Mouse (Mus musculus): Measurements from ENCODE around the gene Habp2.

Habp2 gene

DNA sequence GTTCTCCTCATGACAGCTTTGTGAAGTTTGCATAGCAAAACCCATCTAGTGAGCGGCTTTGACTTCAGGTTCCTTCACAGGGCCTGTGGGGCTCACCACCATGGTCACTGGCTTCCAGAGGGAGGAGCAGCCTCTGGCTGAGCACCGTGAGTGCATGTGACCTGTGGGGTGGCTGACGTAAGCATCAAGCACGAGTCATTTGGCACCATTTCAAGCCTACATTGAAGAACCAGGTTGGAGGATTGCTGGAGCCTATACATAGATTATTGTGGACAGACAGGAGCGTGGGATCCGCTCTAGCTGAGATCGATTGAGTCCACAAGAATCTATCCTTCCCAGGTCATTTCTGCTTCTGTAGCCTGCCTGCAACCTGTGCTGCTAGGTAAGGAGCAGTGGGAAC, at the start of gene Habp2:
Gene Habp2 (plus strand): TSS at position 272 of the 400 bp plus-strand sequence.
- WGBS = 72% methylated on average over 7 of the region's 7 CpGs

DNA sequence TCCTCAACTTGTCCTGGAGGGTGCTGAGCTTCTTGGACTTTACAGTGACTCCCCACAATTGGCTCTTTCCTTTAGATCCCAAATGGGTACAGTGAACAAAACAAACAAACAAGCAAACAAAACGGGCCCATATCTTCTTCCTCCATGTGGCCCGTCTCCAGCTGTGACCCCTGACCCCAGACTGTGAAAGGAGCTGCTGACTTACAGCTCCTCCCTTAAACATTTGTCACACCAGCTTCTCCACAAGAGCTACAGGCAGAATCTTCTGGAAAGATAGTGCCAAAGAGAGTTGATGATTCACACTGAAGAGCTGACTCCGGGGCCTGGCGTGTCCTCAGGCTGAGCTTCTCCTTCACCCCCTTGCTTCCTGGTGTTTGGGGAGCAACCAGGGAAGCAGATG, 48.4 kb upstream of the Habp2 start:
- 83% methylated on average over 4 of the region's 4 CpGs for WGBS

DNA sequence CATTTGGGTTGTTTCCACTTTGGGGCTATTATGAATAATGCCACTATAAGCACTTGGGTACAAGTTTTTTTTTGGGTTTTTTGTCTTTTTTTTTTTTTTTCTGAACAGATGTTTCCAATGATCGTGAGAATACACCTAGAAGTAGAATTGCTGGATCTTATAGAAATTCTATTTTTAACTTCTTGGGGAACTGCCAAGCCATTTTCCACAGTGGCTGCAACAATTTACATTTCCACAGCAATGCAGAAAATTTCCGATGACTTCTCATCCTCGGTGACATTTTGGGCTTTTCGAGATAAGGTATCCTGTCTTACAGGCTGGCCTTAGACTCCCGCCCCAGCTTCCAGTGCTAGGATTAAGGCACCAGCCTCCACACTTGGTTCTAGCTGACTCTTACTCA, 41.7 kb upstream of the Habp2 start:
- 73% methylated on average over 5 of the region's 5 CpGs for WGBS

DNA sequence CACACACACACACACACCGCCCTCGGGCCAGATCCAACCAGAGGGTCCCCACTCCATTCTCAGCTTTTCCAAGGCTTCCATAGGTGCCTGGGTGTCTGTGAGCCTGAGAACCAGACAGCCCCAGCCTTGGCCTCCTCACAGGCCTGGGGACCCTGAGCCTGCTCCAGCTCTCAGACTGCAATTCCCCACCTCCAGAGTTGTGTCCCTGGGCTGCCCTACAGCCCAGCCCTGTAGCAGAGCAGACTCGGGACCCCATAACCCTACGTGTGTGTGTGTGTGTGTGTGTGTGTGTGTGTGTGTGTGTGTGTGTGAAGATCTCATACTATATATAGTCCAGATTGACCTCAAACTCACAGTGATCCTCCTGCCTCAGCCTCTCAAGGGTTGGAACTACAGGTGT, 34.1 kb upstream of the Habp2 start:
- WGBS = 91% methylated on average over 4 of the region's 4 CpGs

DNA sequence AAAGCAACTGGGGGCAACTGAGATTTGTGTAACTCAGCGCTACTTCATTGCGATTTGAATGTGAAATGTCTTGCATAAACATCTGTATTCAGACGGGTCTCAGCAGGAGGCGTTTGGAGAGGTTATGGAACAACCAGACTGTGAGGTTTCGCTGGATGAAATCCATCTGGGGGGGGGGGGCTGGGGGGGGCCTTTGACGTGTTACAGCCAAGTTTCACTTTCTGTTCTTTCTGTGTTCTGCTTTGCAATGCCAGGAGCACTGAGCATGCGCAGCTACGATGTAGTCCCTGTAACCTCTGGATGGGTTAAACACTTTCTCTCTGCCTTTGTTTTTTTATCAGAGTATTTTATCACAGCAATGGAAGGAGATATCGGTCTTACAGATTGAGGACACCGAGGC, 33.7 kb upstream of the Habp2 start:
- WGBS = 73% methylated on average over 10 of the region's 10 CpGs

DNA sequence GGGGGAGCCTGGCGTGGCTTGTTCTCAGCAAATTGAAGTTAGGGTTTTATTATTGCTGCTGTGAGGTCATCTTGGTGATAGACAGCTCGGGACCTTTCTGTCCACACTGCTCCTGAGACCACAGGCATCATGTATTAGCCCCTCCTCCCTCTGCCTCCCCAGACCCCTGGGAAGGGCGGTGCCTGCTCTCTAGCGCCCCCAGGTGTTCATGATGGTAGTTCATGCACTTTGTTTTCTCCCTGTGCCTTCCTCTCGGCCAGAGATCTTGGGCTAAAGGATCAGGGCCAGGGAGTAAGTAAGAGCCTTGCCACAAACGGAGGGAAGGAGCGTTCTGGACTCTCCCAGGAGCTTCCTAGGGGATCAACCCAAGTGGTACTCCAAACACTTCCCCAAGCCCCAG, 32.2 kb upstream of the Habp2 start:
- WGBS = 59% methylated on average over 7 of the region's 7 CpGs

DNA sequence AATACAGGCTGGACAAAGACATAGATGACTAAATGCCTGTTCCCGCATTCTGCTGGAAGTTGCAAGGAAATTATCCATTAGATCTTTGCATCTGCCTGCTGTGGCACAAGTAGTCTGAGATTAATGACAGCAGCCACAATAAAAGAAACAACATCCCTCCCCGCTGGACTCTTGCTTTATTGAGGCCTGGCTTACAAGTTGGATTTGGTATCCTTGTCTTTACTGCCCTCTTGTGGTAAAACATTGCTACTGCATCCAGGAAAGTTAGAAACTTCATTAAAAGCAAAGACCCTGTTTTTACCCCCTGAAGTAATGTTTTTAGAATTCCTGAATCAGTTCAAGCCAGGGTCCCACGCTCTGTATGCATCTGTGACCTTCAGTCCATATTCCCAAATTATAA, 31.4 kb upstream of the Habp2 start:
- 22% methylated on average over 3 of the region's 3 CpGs for WGBS

DNA sequence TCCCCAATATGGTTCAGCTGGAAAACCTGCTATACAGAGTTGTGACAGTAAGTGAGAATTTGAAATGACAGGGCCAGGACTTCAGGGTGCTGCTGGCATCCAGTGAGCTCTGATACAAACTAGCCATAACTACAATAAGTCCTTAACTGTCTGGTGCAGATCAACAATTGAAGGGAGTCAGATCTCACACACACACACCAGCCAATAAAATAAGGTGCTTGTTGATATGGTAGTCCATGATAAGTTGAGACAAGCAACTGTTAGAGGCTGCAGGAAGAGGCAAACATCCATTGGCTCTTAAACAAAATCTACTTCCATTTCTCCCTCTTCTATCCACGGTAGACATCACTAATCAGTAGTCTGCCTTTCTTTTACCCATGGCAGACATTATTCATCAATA, 30.7 kb upstream of the Habp2 start:
- 54% methylated on average over 1 of the region's 1 CpGs for whole genome bisulfite sequencing

DNA sequence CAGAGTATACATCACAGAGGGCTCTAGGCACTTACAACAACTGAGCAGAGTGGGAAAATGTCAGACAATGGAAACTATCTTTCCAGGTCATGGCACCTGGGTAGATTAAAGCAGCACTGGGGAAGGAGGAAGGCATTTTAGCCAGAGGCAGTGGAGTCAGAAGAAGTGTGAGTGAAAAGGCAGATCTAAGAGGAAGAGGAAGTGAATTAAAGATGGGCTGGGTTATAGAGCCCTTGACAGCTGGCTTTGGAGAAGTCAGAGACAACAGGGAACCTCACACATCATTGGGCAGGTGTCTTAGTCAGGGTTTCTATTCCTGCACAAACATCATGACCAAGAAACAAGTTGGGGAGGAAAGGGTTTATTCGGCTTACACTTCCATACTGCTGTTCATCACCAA, 30.2 kb upstream of the Habp2 start:
- WGBS = 60% methylated on average over 1 of the region's 1 CpGs

DNA sequence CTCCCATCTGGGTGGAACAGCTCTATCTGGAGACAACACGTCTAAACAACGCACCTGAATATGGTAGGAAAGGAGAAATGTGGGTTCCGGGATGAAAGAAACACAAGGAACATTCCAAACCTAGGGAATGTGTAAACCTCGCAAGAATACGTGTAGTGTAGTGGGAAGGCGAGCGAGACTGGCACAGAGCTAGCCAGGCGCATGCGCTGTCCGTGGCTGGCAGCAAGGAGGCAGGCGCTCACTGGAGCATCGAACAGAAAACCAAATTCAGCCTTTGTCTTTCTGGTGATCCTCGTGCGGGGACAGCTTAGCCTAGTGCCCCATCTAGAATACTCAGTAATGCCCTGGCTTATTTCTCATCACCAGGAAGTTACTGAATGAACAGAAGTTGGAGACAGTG, 23.2 kb upstream of the Habp2 start:
- 75% methylated on average over 14 of the region's 14 CpGs for WGBS

DNA sequence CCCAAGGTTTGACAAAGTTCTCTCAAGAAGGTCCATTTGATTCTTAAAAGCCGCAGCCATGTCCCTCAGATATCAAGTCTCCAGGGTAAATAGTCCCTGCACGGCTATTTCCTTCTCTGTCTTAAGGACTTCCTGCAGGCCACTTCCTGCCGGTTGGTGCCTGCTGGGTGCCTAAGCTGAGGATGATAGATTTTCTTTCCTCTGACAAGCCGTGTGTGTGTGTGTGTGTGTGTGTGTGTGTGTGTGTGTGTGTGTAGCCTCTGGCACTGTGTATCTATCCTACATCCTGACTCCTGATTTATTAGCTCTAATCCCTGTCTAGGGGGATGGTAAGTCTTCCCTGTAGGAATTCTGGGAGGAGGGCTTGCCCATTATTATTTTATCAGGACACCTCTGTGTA, 22.8 kb upstream of the Habp2 start:
- WGBS = 58% methylated on average over 4 of the region's 4 CpGs

DNA sequence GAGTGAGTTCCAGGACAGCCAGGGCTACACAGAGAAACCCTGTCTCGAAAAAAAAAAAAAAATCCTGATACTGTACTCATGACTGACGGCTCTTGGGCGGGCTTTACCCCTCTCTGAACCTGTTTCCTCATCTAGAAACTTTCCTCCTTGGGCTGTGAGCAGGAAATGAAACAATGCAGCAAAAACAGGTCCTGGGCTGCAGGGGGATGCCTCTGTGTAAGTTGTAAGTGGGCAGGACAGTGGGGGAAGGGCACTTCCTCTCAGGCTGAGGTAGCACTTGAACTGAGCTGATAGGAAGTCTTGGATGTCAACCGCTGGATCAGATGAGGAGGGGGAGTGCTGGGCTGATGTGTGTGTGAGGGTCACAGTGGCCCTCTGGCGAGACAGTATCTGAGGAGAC, 21.8 kb upstream of the Habp2 start:
- WGBS = 82% methylated on average over 5 of the region's 5 CpGs

DNA sequence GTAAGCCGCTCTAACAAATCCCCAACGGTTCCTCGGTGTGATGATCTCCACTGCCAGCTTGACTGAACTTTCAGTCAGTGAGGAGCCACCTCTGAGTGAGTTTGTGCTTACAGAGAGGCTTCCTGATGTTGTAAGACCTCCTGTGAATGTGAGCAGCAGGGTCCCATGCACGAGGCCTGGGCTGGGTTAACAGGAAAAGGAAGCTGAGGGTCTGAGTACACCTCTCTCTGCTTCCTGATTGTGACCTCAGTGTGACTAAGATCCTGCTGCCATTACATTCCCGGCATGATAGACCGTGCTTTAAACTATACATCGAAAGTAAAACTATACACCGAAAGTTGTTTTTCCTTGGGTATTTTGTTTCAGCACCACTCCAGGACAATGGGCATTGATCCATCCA, 14.9 kb upstream of the Habp2 start:
- 77% methylated on average over 8 of the region's 8 CpGs for WGBS

DNA sequence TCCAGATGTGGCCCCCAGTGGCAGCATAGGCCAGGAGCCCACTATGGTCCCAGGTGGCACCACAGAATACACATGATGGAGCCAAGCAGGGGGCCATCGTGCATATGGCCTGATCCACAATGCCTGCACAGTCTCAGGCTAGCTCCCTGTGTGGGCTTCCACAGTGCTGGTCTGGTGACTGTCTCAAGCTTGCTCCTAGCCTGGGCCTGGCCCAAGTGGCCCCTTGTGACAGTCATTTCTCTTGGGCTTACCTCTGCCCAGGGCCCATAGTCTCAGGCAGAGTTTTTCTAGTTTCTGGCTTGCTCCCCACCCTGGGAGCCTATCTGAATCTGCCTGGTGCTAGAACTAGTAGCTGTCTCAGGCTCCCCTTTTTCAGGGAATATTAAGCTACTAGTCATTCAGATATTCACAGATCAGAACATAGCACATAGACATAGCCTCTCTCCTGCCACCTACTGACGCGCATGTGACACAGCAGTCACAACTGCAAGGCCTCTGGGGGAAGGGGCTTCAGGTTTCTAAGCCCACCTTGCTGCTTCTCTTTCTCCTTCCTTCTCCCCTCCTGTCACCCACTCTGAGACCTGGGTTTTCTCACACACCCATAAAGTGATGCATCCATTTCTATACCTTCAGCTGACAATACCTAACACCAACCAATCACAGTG, 9.7 kb upstream of the Habp2 start:
- WGBS = 62% methylated on average over 3 of the region's 3 CpGs

DNA sequence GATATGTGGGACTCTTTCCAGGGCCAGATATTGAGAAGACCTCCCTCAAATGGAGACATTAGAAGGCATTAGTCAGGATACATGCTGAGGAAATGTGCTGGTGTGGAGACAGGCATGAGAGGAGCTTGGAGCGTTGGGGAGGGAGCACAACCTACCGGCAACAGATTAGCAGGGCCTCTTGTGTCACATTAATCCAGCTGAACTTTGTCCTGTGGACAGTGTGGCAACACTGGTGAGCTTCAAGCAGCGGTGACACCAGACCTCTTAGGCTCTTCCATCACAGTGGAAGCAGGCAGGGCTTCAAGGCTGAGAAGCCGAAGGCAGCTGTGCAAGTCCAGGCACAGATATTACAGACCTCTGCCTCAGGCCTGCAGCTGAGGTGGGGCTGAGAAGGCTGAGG, 9.0 kb upstream of the Habp2 start:
- 97% methylated on average over 4 of the region's 4 CpGs for WGBS

DNA sequence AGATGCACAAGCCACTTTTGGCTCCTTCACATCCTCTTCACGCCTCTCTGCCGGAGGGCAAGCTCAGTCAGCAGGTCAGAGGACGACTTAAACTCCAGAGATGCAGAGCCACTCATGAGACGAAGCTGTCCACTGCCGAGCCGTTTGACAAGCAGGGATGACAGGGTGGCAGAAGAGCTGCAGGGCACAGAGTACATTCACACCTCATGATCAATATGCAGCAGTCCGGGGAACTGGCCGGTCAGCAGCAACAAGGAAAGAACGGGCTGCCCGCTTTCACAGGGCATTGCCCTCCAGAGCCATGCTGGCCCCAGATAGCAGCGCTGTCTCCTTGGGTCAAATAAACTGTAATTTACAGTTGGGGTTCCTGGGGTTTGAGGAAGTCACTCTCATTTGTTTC, 8.6 kb upstream of the Habp2 start:
- 92% methylated on average over 11 of the region's 11 CpGs for WGBS

DNA sequence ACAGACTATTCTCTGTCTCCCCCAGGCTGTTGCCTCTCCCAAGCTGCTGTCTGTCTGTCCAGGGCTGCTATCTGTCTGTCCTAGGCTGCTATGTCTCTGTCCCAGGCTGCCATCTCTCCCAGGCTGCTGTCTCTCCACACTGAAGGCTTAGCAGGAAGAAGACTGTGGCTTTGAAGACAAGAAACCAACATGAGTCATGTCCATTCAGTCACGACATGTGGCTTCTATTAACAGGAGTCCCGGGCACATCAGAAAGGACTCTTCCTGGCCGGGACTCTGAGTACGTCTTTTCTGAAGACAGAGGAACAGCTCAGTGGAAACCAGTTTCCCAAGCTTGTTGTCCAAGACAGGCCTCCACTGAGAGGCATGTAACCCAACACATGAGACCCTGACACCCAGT, 1.7 kb upstream of the Habp2 start:
- 82% methylated on average over 4 of the region's 4 CpGs for WGBS

DNA sequence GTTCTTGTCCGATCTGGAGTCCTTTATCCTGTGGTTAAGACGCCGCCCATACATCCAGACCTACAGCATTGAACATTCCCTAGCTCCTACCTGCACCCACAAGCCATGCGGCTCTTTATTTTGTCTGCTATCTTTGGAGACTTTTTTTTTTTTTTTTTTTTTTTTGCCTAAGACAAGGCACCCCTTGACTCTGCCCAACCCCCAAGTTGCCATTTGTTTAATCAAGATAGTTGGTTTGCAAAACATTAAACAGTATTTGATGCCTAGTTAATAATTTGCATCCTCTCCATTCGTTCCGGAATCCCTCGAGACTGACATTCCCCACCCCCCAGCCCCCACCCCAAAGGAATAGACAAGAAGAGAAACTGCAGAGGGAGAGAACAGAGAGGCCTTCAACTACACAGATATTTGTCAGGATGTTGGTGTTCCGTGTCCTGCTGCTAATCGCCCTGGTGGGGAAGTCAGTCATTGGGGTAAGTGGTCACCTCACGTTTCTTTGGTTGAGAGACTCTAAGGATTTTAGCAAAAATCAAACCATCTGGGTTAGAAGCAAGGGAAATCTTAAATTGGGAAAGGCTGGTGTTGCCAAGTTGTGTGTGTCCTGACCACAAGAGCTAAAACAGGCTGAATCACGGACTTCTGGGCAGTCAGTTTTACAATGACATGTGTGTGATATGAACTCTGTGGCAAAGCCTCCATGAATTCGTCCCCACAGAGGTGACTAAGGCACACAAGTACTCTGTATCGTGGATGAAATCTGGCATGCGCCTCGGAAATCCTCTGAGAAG, 837 bp downstream of the Habp2 start:
- 86% methylated on average over 15 of the region's 15 CpGs for WGBS

DNA sequence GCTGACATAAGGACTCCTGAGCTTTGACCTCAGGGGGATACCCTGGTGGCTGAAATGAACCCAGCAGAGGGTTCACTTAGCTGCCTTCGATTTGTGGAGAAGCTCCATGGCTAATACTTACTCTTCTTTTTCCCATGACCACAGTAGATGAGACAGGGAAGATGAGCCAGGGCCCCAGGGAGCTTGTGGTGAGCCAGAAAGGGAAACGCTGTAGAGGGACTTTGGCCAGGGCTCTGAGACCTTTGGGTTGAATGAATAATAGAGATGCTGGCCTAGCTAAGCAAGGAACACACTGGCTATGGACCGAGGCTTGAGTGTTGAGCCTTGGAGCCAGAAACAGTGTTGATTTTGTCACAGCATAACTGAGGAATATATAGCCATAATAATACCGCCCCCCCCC, 1.5 kb downstream of the Habp2 start:
- 82% methylated on average over 4 of the region's 4 CpGs for WGBS

DNA sequence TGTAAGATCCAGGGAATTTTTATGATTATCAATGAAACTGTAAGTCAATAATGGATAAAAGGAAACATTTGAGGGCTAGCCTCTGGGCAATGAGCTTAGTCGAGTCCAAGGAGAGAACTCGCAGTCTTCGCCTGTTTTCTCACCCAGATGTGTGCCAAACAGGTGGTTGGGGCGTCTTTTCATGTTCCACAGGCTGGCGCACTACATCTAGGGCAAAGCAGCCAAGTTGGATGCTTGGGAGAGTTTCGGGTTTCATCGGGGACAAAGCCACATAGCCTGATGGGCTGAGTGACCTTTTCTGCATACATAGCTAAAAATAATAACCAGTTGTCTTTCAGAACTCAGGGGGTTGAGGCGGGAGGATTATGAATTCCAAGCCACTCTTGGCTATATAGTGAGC, 2.7 kb downstream of the Habp2 start:
- WGBS = 88% methylated on average over 8 of the region's 8 CpGs

DNA sequence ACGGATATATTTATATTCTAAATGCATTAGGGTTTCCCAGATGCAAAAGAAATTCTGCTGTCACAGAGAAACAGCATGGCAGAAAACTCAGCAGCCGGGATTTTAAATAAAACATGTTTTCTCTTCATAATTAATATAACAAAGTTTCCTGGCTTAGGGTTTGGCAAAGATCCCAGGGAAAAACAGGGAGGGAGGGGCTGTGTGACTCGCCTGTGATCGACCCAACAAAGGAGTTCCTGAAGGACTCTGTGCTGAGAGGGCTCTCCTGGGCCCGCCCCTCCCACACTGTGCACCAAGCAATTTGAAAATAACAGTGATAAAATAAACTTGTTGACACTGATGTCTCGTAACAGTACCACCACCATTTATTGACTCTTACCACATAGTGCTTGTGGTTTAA, 5.0 kb downstream of the Habp2 start:
- WGBS = 40% methylated on average over 6 of the region's 6 CpGs

DNA sequence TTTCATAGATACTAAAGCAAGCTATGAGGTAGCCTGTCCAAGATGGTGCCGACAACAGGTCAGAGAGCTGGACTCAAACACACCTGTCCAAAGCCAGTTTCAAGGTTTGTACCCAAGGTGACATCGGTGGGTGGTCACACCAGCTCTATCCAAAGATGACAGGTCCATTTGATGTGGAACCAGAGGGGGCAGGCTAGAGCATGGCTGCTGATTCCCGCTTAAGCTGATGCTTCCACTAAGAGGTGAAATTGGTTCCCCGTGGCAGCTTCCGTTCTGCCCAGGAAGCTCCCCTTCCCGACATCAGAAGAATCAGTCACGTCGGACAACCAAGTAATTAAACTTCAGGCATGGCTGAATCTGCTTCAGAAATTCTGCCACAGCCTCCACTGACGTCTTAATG, 5.4 kb downstream of the Habp2 start:
- 65% methylated on average over 9 of the region's 9 CpGs for WGBS

DNA sequence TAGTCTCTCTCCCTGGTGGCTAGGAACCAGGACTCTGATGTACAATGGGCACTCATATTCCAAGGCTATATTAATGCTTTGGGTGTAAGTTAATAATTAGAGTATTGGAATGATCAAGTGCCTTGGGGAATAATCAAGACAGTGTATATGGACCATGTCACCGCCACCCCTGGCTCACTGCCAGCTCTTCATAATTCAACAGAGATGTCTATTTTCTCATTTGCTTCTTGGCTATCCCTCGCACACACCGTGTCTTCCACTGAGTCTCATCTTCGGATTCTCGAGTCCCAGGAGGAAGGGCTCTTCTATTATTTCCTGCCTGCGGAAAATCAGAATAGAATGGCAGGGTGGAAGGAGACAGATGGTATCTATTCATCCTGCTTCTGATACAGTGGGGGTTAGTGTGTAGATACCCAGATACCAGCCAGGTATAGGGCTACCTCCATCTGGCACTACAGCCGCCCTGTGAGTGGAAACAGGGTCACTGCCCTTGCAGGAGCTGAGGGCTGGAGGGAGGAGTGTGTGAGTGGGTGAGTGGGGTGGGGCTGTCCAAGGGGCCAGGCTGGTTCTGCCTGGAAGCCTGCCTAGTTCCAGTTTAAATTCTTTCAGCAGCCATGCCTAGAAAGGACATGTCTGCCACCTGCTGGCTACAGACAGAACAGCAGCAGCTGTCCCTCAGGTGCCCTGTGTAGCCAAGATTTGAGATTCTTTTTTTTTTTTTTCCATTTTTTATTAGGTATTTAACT, 7.9 kb downstream of the Habp2 start:
- 35% methylated on average over 7 of the region's 7 CpGs for WGBS
